In genomic region chr10:86700251-86700650, GRCm38 (mm10) we compare ENCODE assay signal across 10 mouse cellular contexts. TPM values are rescaled to one million over a fixed set of nuclear protein-coding genes. Genes with fewer than 3 reads are reported as not detected.
A peak's percentile ranks its signal among the peaks of the same experiment; 100 is the strongest.
DNase-seq lines count a peak whose midpoint lies in the region; ATAC-seq lines count a peak whose summit lies in the region.
"Had no signal": no experiment of that assay in that cellular context is flagged by ENCODE, and none has a peak within 500 bp of the region (broad histone marks: within the 10 kb centered on the region; RNA-seq: fewer than 3 reads in every experiment).

No protein-coding gene starts in this region.

- no peak for DNase-seq in heart, postnatal 10 days
- no peak for DNase-seq in midbrain, embryonic 10.5 days (ENCODE audit: low spot score)
- DNase-seq in midbrain, embryonic 14.5 days, result no peak
- no peak for DNase-seq in cerebellum, adult 9-11 months
- no peak for DNase-seq in thymus, postnatal 14 days
- DNase-seq: kidney, adult 11 months; right cerebral cortex, adult 18-20 months had no signal

- no peak overlapping the region for H3K4me3 ChIP-seq in heart, embryonic 14.5 days (ENCODE audit: control insufficient read depth in 1 of 2, insufficient read depth in 1 of 2, low read depth in 1 of 2, low read length in 2 of 2)
- H3K4me3 ChIP-seq in midbrain, embryonic 10.5 days, result peak overlapping the region; percentile 18; the same call in 1 of the 2 replicates
- H3K4me3 ChIP-seq in midbrain, embryonic 14.5 days (replicated peaks; ENCODE audit: low read depth, low read length), result no peak overlapping the region
- no peak overlapping the region for H3K4me3 ChIP-seq in intestine, embryonic 15.5 days (replicated peaks)
- peak overlapping the region; percentile 10; the same call in 1 of the 2 replicates for H3K4me3 ChIP-seq in stomach, embryonic 16.5 days (replicated peaks; ENCODE audit: low read length)

- WGBS in heart, embryonic 14.5 days, result 42% methylated on average over 3 of the region's 3 CpGs
- WGBS in midbrain, embryonic 10.5 days, result 84% methylated on average over 3 of the region's 3 CpGs
- WGBS in midbrain, embryonic 14.5 days, result 77% methylated on average over 3 of the region's 3 CpGs
- WGBS in intestine, embryonic 15.5 days, result 60% methylated on average over 3 of the region's 3 CpGs
- WGBS in stomach, embryonic 16.5 days, result 57% methylated on average over 3 of the region's 3 CpGs

- peaks cover 82% of the 10 kb centered on the region for H3K36me3 ChIP-seq in heart, embryonic 14.5 days (ENCODE audit: control insufficient read depth, insufficient read depth, low read length)
- H3K36me3 ChIP-seq in midbrain, embryonic 10.5 days, result peaks cover 90% of the 10 kb centered on the region
- H3K36me3 ChIP-seq in midbrain, embryonic 14.5 days (ENCODE audit: control insufficient read depth, insufficient read depth, low read length), result peaks cover 75% of the 10 kb centered on the region
- H3K36me3 ChIP-seq in intestine, embryonic 15.5 days, result peaks cover 34% of the 10 kb centered on the region
- peaks cover 35% of the 10 kb centered on the region for H3K36me3 ChIP-seq in stomach, embryonic 16.5 days (ENCODE audit: control insufficient read depth, insufficient read depth, low read length)

- intact Hi-C loops in heart, postnatal 10 days (cut with DNase I), result loop anchor here (5.0 to 10.0 kb wide), 3 partner anchors 117 to 785 kb away; partner anchors contain the start of genes Prdm4 and Rtcb

- no peaks in the 10 kb centered on the region for H3K9me3 ChIP-seq in heart, embryonic 14.5 days (ENCODE audit: control insufficient read depth, low read length)
- no peaks in the 10 kb centered on the region for H3K9me3 ChIP-seq in midbrain, embryonic 10.5 days (replicated peaks)
- no peaks in the 10 kb centered on the region for H3K9me3 ChIP-seq in midbrain, embryonic 14.5 days (ENCODE audit: control insufficient read depth, low read length)
- H3K9me3 ChIP-seq in intestine, embryonic 15.5 days, result no peaks in the 10 kb centered on the region
- no peaks in the 10 kb centered on the region for H3K9me3 ChIP-seq in stomach, embryonic 16.5 days (replicated peaks; ENCODE audit: control insufficient read depth, low read length)

- H3K4me1 ChIP-seq in heart, embryonic 14.5 days (ENCODE audit: control insufficient read depth in 2 of 2, insufficient read depth in 2 of 2, low read length in 2 of 2), result peaks cover 2 to 41% of the 10 kb centered on the region in 2 experiments
- peaks cover 53% of the 10 kb centered on the region for H3K4me1 ChIP-seq in midbrain, embryonic 10.5 days
- peaks cover 37% of the 10 kb centered on the region for H3K4me1 ChIP-seq in midbrain, embryonic 14.5 days (ENCODE audit: control insufficient read depth, insufficient read depth, low read length)
- peaks cover 29% of the 10 kb centered on the region for H3K4me1 ChIP-seq in intestine, embryonic 15.5 days (replicated peaks)
- peaks cover 35% of the 10 kb centered on the region for H3K4me1 ChIP-seq in stomach, embryonic 16.5 days (ENCODE audit: control insufficient read depth, insufficient read depth, low read length)

- H3K9ac ChIP-seq in heart, embryonic 14.5 days (ENCODE audit: low read length), result peak overlapping the region; percentile 30; the same call in 1 of the 2 replicates
- no peak overlapping the region for H3K9ac ChIP-seq in midbrain, embryonic 14.5 days (replicated peaks; ENCODE audit: low read length)
- no peak overlapping the region for H3K9ac ChIP-seq in intestine, embryonic 15.5 days
- H3K9ac ChIP-seq in stomach, embryonic 16.5 days (ENCODE audit: low read length), result no peak overlapping the region

- no peak for ATAC-seq in heart, embryonic 14.5 days (ENCODE audit: insufficient number of reproducible peaks, insufficient read depth, low FRiP score, low read depth)
- ATAC-seq in midbrain, embryonic 14.5 days (ENCODE audit: low FRiP score, low TSS enrichment), result no peak
- ATAC-seq in intestine, embryonic 15.5 days, result no peak
- no peak for ATAC-seq in stomach, embryonic 16.5 days (ENCODE audit: insufficient read depth, low FRiP score)

- H3K4me2 ChIP-seq in heart, embryonic 14.5 days (ENCODE audit: low read length), result peak overlapping the region; percentile 24
- no peak overlapping the region; the same call in 1 of the 2 replicates for H3K4me2 ChIP-seq in midbrain, embryonic 14.5 days (ENCODE audit: low read length)
- H3K4me2 ChIP-seq in intestine, embryonic 15.5 days (replicated peaks), result peak overlapping the region; percentile 35
- H3K4me2 ChIP-seq in stomach, embryonic 16.5 days (ENCODE audit: low read depth, low read length), result 0 out of 2 replicates have a peak overlapping the region, but pooled peaks have one; percentile 20

- no peaks in the 10 kb centered on the region for H3K27me3 ChIP-seq in heart, embryonic 14.5 days (ENCODE audit: control insufficient read depth, insufficient read depth, low read length)
- no peaks in the 10 kb centered on the region for H3K27me3 ChIP-seq in midbrain, embryonic 10.5 days (ENCODE audit: low read depth, poor library complexity, severe bottlenecking)
- no peaks in the 10 kb centered on the region for H3K27me3 ChIP-seq in midbrain, embryonic 14.5 days (ENCODE audit: control insufficient read depth, insufficient read depth, low read length)
- no peaks in the 10 kb centered on the region for H3K27me3 ChIP-seq in intestine, embryonic 15.5 days (replicated peaks)
- H3K27me3 ChIP-seq in stomach, embryonic 16.5 days (ENCODE audit: control insufficient read depth, insufficient read depth, low read length), result no peaks in the 10 kb centered on the region

- H3K27ac ChIP-seq in heart, embryonic 14.5 days (replicated peaks in 1 of 2; ENCODE audit: control insufficient read depth in 1 of 2, insufficient read depth in 1 of 2, low read depth in 2 of 2, low read length in 2 of 2), result no peak overlapping the region
- H3K27ac ChIP-seq in midbrain, embryonic 10.5 days (replicated peaks), result no peak overlapping the region
- no peak overlapping the region for H3K27ac ChIP-seq in midbrain, embryonic 14.5 days (replicated peaks; ENCODE audit: low read depth, low read length)
- no peak overlapping the region for H3K27ac ChIP-seq in intestine, embryonic 15.5 days
- no peak overlapping the region for H3K27ac ChIP-seq in stomach, embryonic 16.5 days (ENCODE audit: low read length)

RNA-seq across cellular contexts. Expression of gene Hsp90b1, which starts 5.1 kb away (rescaled TPM):
- polyA plus RNA-seq in heart, embryonic 14.5 days (2014; fragmentation: Nextera tagmentation; extraction: Ambion mirVana), result 317 and 318 TPM in 2 replicates
- total RNA-seq in heart, postnatal 10 days (2021), result 100 to 1,000 TPM; 245 to 313 TPM
- polyA plus RNA-seq in midbrain, embryonic 10.5 days (2016; fragmentation: Nextera tagmentation; extraction: Ambion mirVana), result 515 and 591 TPM in 2 replicates
- 176 and 242 TPM in 2 replicates for polyA plus RNA-seq in midbrain, embryonic 14.5 days (2014; fragmentation: Nextera tagmentation; extraction: Ambion mirVana)
- 754 and 764 TPM in 2 replicates for polyA plus RNA-seq in intestine, embryonic 15.5 days (2015; fragmentation: Nextera tagmentation; extraction: Ambion mirVana)
- polyA plus RNA-seq in stomach, embryonic 16.5 days (2015; fragmentation: Nextera tagmentation; extraction: Ambion mirVana), result 669 and 693 TPM in 2 replicates

RNA-seq across cellular contexts. Expression of gene Ttc41, which starts 5.4 kb away (rescaled TPM):
- 1.5 and 1.6 TPM in 2 replicates for polyA plus RNA-seq in heart, embryonic 14.5 days (2014; fragmentation: Nextera tagmentation; extraction: Ambion mirVana)
- total RNA-seq in heart, postnatal 10 days (2021), result 1 to 10 TPM; 1.3 to 1.8 TPM
- 3.3 and 4.0 TPM in 2 replicates for polyA plus RNA-seq in midbrain, embryonic 10.5 days (2016; fragmentation: Nextera tagmentation; extraction: Ambion mirVana)
- 0.61 and 2.5 TPM in 2 replicates for polyA plus RNA-seq in midbrain, embryonic 14.5 days (2014; fragmentation: Nextera tagmentation; extraction: Ambion mirVana)
- 1.6 and 2.0 TPM in 2 replicates for polyA plus RNA-seq in intestine, embryonic 15.5 days (2015; fragmentation: Nextera tagmentation; extraction: Ambion mirVana)
- polyA plus RNA-seq in stomach, embryonic 16.5 days (2015; fragmentation: Nextera tagmentation; extraction: Ambion mirVana), result 0.79 and 1.1 TPM in 2 replicates

Comparison
In these comparisons a context has a peak if more than half of its experiments do, and no peak if none do; other contexts are left out.
1. H3K4me3 ChIP-seq: peak in midbrain, embryonic 10.5 days (single experiment) and stomach, embryonic 16.5 days (single experiment); none in heart, embryonic 14.5 days (0 of 2), midbrain, embryonic 14.5 days (single experiment) and intestine, embryonic 15.5 days (single experiment).